Mouse (Mus musculus) cerebellum, adult 9-10 months (tissue): ENCODE data around the gene Khk.
A peak's percentile ranks its signal among the peaks of the same experiment; 100 is the strongest.

Source experiments
- DNase-seq: peaks from one replicate; pipeline ENCODE4 v3.0.0; 2022

Khk gene

GRCm38 (mm10) chr5:30914101-30914635 is 7.1 kb upstream of the Khk start:
- DNase-seq, result no peak

- DNase-seq, result no peak
Measured at GRCm38 (mm10) chr5:30914849-30915248, 6.4 kb upstream of the Khk start.

- no peak for DNase-seq
Measured at GRCm38 (mm10) chr5:30915456-30915855, 5.8 kb upstream of the Khk start.

GRCm38 (mm10) chr5:30915974-30916433 is 5.2 kb upstream of the Khk start:
- peak; percentile 95 for DNase-seq

- DNase-seq, result peak; percentile 44
Measured at GRCm38 (mm10) chr5:30916841-30917240, 4.4 kb upstream of the Khk start.

- DNase-seq, result peak; percentile 43
Measured at GRCm38 (mm10) chr5:30917348-30917747, 3.9 kb upstream of the Khk start.

- DNase-seq, result no peak
Measured at GRCm38 (mm10) chr5:30917891-30918670, 3.1 kb upstream of the Khk start.

- peak; percentile 31 for DNase-seq
Measured at GRCm38 (mm10) chr5:30918691-30919090, 2.5 kb upstream of the Khk start.

- no peak for DNase-seq
Measured at GRCm38 (mm10) chr5:30919831-30920614, 1.2 kb upstream of the Khk start.

GRCm38 (mm10) chr5:30920621-30921020 is 610 bp upstream of the Khk start:
- no peak for DNase-seq

GRCm38 (mm10) chr5:30922581-30923041 is 1.4 kb downstream of the Khk start:
- no peak for DNase-seq

- no peak for DNase-seq
Measured at GRCm38 (mm10) chr5:30923119-30923518, 1.9 kb downstream of the Khk start.

- peak; percentile 16 for DNase-seq
Measured at GRCm38 (mm10) chr5:30924614-30925013, 3.4 kb downstream of the Khk start.

GRCm38 (mm10) chr5:30925217-30925616 is 4.0 kb downstream of the Khk start:
- DNase-seq, result peak; percentile 17

GRCm38 (mm10) chr5:30926073-30926472 is 4.8 kb downstream of the Khk start:
- peak; percentile 22 for DNase-seq

GRCm38 (mm10) chr5:30927945-30928529 is 6.8 kb downstream of the Khk start:
- DNase-seq, result peak; percentile 61

GRCm38 (mm10) chr5:30930121-30930520 is 8.9 kb downstream of the Khk start:
- peak; percentile 88 for DNase-seq

GRCm38 (mm10) chr5:30930846-30931245 is 9.6 kb downstream of the Khk start:
- DNase-seq, result peak; percentile 41

GRCm38 (mm10) chr5:30931378-30931777 is 10.1 kb downstream of the Khk start:
- no peak for DNase-seq

GRCm38 (mm10) chr5:30933705-30934104 is 12.5 kb downstream of the Khk start:
- DNase-seq, result no peak

- DNase-seq, result no peak
Measured at GRCm38 (mm10) chr5:30934725-30935461, 13.7 kb downstream of the Khk start.

GRCm38 (mm10) chr5:30943004-30943403 is 21.8 kb downstream of the Khk start:
- no peak for DNase-seq
